Mouse (Mus musculus) liver, embryonic 11.5 days (tissue): Measurements from ENCODE around the gene Pkp2. TPM values are rescaled to one million over a fixed set of nuclear protein-coding genes. Genes with fewer than 3 reads are reported as not detected.
"Not testable (repeated sequence)": the region's sequence is repeated elsewhere in the genome, so short reads cannot be mapped to it uniquely, and the experiment has no call there.

Experiments
- ATAC-seq: fragments of 200-750 bp; cut with Nextera tagmentation; replicated peaks from 2 replicates; pipeline ENCODE4 v1.8.0; 2017; ENCODE audit warnings: moderate number of reproducible peaks, mild to moderate bottlenecking, moderate TSS enrichment, moderate library complexity; ENCODE audit not compliant: low FRiP score
- DNase-seq: peaks from one replicate; pipeline ENCODE4 v3.0.0-alpha.2; 2017; ENCODE audit warnings: low spot score
- H3K27ac ChIP-seq: fragments of 300-500 bp; sonication (generic); 2 replicates; pipeline ENCODE4 v1.5.1; 2014; ENCODE audit warnings: mild to moderate bottlenecking, low read depth, low read length, control low read depth
- H3K27me3 ChIP-seq: fragments of 300-500 bp; sonication (generic); replicated peaks from 2 replicates; pipeline ENCODE4 v1.6.1; 2014; ENCODE audit warnings: low read length, mixed read lengths; ENCODE audit not compliant: control insufficient read depth, insufficient read depth
- H3K36me3 ChIP-seq: fragments of 300-500 bp; sonication (generic); 2 replicates; pipeline ENCODE4 v1.6.1; 2014; ENCODE audit warnings: mild to moderate bottlenecking, low read length, moderate library complexity, mixed read lengths; ENCODE audit not compliant: control insufficient read depth, insufficient read depth
- H3K4me1 ChIP-seq: fragments of 300-500 bp; sonication (generic); replicated peaks from 2 replicates; pipeline ENCODE4 v1.6.1; 2014; ENCODE audit warnings: low read length, mixed read lengths; ENCODE audit not compliant: control insufficient read depth, insufficient read depth
- H3K4me2 ChIP-seq: fragments of 300-500 bp; sonication (generic); 2 replicates; pipeline ENCODE4 v1.6.1; 2014; ENCODE audit warnings: mild to moderate bottlenecking, control low read depth, moderate library complexity
- H3K4me3 ChIP-seq: fragments of 300-500 bp; sonication (generic); 2 replicates; pipeline ENCODE4 v1.5.1; 2014; ENCODE audit warnings: low read depth, low read length, control low read depth
- H3K9ac ChIP-seq: fragments of 300-500 bp; sonication (generic); 2 replicates; pipeline ENCODE4 v1.6.1; 2014; ENCODE audit warnings: low read depth, low read length, control low read depth
- H3K9me3 ChIP-seq: fragments of 300-500 bp; sonication (generic); 2 replicates; pipeline ENCODE4 v1.6.1; 2016; ENCODE audit warnings: low read length, inconsistent platforms, mixed read lengths; ENCODE audit not compliant: control insufficient read depth
- WGBS: fragments of 180-500 bp; shearing (Covaris S2); extraction: QIAGEN DNeasy Blood & Tissue Kit; methylation state at CpG from one replicate; pipeline ENCODE4 v1.1.7; 2014; 5-methylcytosine and 5-hydroxymethylcytosine counted together
- polyA plus RNA-seq: library from polyadenylated mRNA; unstranded; fragments of >200 nt; fragmentation: Nextera tagmentation; extraction: Ambion mirVana; gene quantifications from 2 replicates; pipeline ENCODE4 v1.2.1, GENCODE M21; 2014

Pkp2 gene
- polyA plus RNA-seq, 1 experiment from 2014 or later = 8.1 TPM

DNA sequence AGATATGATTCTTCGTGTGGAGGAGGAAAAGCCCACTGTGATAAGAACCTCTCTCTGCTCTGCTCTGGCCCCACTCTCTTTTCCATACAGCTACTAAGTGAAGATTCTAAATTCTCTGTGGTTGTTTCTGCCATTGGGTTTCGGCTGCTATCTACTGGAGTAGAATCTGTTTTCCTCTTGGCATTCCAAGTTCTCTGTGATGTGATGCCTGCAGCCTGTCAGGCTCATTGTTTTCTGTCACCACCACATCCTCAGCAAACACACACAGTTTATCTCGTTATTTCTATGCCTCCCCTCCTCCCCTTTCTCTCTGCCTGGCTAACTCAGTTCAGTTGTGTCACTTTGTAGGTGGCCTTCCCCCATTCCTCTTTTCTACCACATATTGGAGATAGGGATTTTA, 6.7 kb downstream of the Pkp2 start:
- no peaks in the 10 kb centered on the region for H3K36me3 ChIP-seq
- peaks cover 4% of the 10 kb centered on the region; the same call in 1 of the 2 replicates for H3K4me1 ChIP-seq
- no peak overlapping the region for H3K27ac ChIP-seq
- no peaks in the 10 kb centered on the region for H3K9me3 ChIP-seq
- H3K4me2 ChIP-seq = no peak overlapping the region
- no peak overlapping the region for H3K4me3 ChIP-seq
- DNase-seq (no peak), ATAC-seq (0 out of 2 replicates have a peak, but pooled peaks have one; percentile 26)
- WGBS = 20% methylated on average over 3 of the region's 3 CpGs
- no peak overlapping the region for H3K9ac ChIP-seq
- H3K27me3 ChIP-seq = peaks cover 6% of the 10 kb centered on the region; the same call in 1 of the 2 replicates

GRCm38 (mm10) chr16:16222651-16223050, 9.5 kb downstream of the Pkp2 start:
- Histone ChIP-seq H3K9me3 (no peaks in the 10 kb centered on the region), H3K27ac (no peak overlapping the region), H3K4me2 (no peak overlapping the region), H3K4me1 (peaks cover 4% of the 10 kb centered on the region; the same call in 1 of the 2 replicates), H3K36me3 (no peaks in the 10 kb centered on the region), H3K27me3 (no peaks in the 10 kb centered on the region), H3K9ac (no peak overlapping the region), H3K4me3 (no peak overlapping the region)
- no peak for DNase-seq
- no peak for ATAC-seq
- 58% methylated on average over 1 of the region's 1 CpGs for WGBS

DNA sequence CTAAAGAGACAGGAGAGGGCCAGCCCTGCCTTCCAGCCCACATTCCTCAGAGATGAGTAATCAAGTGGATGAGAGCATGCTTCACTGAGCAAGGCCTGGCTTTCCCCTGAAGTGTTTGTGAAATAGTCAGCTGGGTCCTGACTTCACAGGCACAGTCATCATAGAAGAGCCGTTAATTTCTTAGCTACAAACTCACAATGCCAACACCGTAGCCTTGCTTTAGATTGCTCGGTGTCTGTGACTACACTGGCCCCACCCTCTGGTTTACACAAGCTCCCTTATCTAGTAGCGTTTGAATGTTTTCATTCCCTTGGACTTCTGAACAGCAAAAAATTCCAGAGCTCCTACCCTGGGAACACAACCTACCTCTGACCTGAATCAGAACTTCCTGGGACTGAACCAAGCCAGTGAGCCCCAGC, 11.4 kb downstream of the Pkp2 start:
- ATAC-seq = peak; percentile 59
- Histone ChIP-seq H3K4me3 (no peak overlapping the region), H3K27me3 (no peaks in the 10 kb centered on the region), H3K4me2 (no peak overlapping the region), H3K9ac (no peak overlapping the region), H3K36me3 (no peaks in the 10 kb centered on the region), H3K27ac (no peak overlapping the region), H3K9me3 (no peaks in the 10 kb centered on the region), H3K4me1 (peaks cover 3% of the 10 kb centered on the region; the same call in 1 of the 2 replicates)
- no peak for DNase-seq
- WGBS = 33% methylated on average over 4 of the region's 4 CpGs

GRCm38 (mm10) chr16:16225828-16226227, 12.7 kb downstream of the Pkp2 start:
- no peak overlapping the region for H3K4me3 ChIP-seq
- no peaks in the 10 kb centered on the region for H3K27me3 ChIP-seq
- H3K36me3 ChIP-seq = no peaks in the 10 kb centered on the region
- DNase-seq = no peak
- H3K4me1 ChIP-seq = no peaks in the 10 kb centered on the region
- no peak overlapping the region for H3K27ac ChIP-seq
- WGBS = 93% methylated on average over 22 of the region's 22 CpGs
- ATAC-seq = no peak
- no peaks in the 10 kb centered on the region for H3K9me3 ChIP-seq
- H3K9ac ChIP-seq = no peak overlapping the region
- no peak overlapping the region for H3K4me2 ChIP-seq

DNA sequence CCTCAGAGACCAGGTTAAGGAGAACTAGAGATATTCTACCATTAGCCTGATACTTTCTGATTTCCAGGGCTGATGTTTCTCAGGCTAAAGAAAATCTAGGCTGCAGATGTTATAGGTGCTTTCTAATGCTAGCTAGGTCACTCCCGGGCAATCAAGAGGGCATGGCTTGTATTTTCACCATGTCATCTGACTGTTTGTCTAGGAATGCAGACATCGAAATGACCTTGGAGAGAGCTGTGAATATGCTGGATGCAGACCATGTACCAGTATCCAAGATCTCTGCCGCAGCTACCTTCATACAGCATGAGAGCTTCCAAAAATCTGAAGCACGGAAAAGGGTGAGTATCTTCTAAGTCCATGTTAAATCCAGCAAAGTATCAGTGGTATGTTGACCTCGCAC, 17.3 kb downstream of the Pkp2 start:
- ATAC-seq (no peak), DNase-seq (no peak)
- no peaks in the 10 kb centered on the region for H3K36me3 ChIP-seq
- H3K4me1 ChIP-seq = no peaks in the 10 kb centered on the region
- no peak overlapping the region for H3K27ac ChIP-seq
- H3K27me3 ChIP-seq = no peaks in the 10 kb centered on the region
- no peak overlapping the region for H3K9ac ChIP-seq
- 90% methylated on average over 5 of the region's 5 CpGs for WGBS
- H3K4me3 ChIP-seq = no peak overlapping the region
- no peak overlapping the region for H3K4me2 ChIP-seq
- H3K9me3 ChIP-seq = no peaks in the 10 kb centered on the region

DNA sequence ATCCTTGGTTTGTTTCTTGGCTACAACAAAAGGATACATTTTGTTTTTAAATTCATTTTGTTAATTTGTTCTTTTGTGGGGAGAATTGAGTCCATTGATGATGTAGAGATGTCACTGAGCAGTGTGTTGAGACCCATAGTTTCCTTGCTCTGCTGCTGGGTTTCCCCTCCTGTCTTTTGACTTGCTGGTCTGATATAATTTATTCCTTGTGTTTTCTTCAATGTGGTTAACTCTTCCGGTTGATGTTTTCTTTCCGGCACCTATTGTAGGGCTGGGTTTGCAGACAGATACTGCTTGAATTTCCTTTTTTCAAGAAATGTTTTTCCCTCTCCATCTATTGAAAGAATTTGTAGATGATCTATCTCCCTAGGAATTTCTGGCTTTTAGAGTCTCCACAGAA, 20.8 kb downstream of the Pkp2 start:
- no peaks in the 10 kb centered on the region for H3K4me1 ChIP-seq
- H3K27ac ChIP-seq = no peak overlapping the region
- H3K4me3 ChIP-seq = no peak overlapping the region
- H3K9ac ChIP-seq = no peak overlapping the region
- DNase-seq (no peak), ATAC-seq (no peak)
- H3K27me3 ChIP-seq = no peaks in the 10 kb centered on the region
- no peak overlapping the region for H3K4me2 ChIP-seq
- 83% methylated on average over 2 of the region's 2 CpGs for WGBS
- no peaks in the 10 kb centered on the region for H3K9me3 ChIP-seq
- peaks cover 3% of the 10 kb centered on the region; the same call in 1 of the 2 replicates for H3K36me3 ChIP-seq

DNA sequence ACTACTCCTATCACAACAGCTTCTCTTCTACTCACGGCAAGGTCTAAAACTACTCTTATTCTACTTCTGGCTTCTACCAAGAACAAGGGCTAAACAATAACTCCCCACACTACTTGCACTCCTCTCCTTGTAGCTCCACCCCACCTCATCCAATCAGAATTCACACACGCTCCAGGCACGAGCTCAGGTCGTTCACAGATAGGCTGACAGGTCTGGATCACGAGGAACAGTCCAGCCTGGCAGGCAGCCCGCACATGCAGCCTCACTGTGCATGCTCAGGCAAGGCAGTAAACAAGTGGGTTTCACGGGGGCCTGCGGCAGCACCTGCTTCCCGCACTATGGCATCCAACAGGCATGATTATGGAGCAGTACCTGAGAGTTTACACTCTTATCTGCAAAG, 23.6 kb downstream of the Pkp2 start:
- H3K4me3 ChIP-seq, DNase-seq, H3K27me3 ChIP-seq, H3K9me3 ChIP-seq, H3K27ac ChIP-seq, H3K9ac ChIP-seq, ATAC-seq, H3K4me1 ChIP-seq, H3K4me2 ChIP-seq, H3K36me3 ChIP-seq: not testable (repeated sequence)
- 83% methylated on average over 9 of the region's 9 CpGs for WGBS

- ATAC-seq (no peak), DNase-seq (no peak)
- 87% methylated on average over 2 of the region's 2 CpGs for WGBS
- Histone ChIP-seq H3K4me1 (no peaks in the 10 kb centered on the region), H3K27me3 (no peaks in the 10 kb centered on the region), H3K4me2 (no peak overlapping the region), H3K27ac (no peak overlapping the region), H3K4me3 (no peak overlapping the region), H3K36me3 (peaks cover 3% of the 10 kb centered on the region; the same call in 1 of the 2 replicates), H3K9me3 (no peaks in the 10 kb centered on the region), H3K9ac (no peak overlapping the region)
Observed at GRCm38 (mm10) chr16:16238356-16238755, 25.2 kb downstream of the Pkp2 start.

DNA sequence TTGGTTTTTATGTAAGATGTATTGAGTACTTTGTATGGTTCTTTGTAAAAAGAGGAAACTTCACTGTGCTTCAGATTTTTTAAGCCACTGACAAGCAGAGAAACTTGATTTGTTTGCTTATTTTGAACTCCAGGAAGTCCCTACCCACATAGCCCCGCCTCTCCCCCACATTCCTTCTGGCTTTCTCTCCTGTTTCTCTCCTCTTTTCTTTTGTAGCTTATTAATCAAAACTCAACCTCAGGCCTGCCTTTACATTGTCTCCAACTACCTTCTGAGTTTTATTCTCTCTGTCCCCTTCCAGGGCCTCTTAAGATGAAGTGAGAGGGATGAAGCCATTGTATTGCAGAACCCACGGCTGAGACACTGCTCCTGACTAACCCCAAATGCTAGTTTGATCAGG, 31.6 kb downstream of the Pkp2 start:
- H3K9ac ChIP-seq = no peak overlapping the region
- ATAC-seq (no peak), DNase-seq (no peak)
- WGBS = 56% methylated on average over 2 of the region's 2 CpGs
- no peaks in the 10 kb centered on the region for H3K4me1 ChIP-seq
- no peak overlapping the region for H3K4me2 ChIP-seq
- no peak overlapping the region for H3K27ac ChIP-seq
- H3K9me3 ChIP-seq = no peaks in the 10 kb centered on the region
- H3K27me3 ChIP-seq = no peaks in the 10 kb centered on the region
- H3K4me3 ChIP-seq = no peak overlapping the region
- no peaks in the 10 kb centered on the region; the same call in 1 of the 2 replicates for H3K36me3 ChIP-seq
